Mouse (Mus musculus) cerebellum, postnatal 10 days (tissue): Measurements from ENCODE around the gene Lmo2.

Experiments
- DNase-seq, 2 experiments: peaks; one replicate each; pipeline ENCODE4 v3.0.0; 2021; ENCODE audit warnings: mixed read lengths in 2 of 2

Gene Lmo2

DNA sequence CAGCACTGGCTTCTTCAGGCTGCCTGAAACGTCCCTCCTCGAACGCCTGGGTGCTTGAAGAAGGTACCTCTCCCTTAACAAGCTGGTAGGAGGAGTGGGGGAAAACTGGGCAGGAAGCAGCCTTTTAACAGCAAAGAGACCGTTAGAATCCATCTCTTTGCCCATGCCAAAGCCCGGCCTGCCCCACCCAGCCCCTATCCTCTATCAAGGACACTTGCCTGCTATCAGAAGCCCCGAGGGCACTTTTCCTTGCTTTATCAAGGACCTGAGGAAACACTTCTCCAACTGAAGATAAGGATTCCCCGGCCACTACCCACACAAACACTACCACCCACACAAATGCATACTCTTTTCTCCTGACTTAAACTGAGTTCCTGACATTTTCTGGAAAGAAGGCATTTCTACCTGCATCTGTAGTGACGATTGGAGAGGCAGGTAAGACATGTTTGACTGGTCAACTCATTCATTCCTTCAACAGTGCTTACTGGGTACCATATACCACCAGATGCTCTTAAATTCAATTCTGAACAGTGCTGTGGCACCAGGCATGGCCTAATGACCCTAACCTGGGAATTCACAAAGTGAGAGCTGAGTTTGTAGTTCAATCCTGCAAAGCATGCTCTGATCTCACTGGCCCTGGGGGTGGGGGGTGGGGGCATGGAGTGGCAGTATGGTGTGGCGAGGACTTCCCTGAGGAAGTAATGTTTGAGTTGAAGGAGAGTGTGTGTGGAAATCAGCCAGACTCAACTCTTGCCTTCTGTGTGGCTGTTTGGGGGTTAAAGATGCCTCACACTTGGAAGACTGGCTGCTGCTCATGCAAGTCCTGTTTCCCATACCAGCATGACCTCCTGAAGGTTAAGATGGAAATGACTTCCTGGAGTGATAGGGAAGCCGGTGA, at the start of gene Lmo2:
TSS of gene Lmo2 (plus strand) at position 338 of the 898 bp plus-strand sequence.
- no peak for DNase-seq

DNA sequence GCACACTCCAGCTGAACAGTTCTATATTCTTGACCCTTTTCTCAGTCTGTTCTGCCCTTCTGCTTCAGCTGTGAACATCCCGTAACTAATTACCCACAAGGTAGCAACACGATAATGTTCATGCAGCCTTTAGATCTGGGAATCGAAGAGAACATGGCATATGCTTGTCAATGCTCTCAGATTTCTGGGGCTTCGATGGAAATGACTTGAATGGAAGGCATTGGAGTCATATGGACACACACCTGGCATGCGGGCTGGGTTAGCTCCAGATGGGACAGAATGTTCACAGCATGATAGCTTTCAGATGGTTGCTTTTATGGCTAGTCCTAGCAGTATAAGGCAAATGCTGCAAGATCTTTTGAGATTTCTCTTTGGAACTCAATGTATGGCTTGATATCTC, 47.2 kb upstream of the Lmo2 start:
- DNase-seq: peak; percentile 70 to 78

DNA sequence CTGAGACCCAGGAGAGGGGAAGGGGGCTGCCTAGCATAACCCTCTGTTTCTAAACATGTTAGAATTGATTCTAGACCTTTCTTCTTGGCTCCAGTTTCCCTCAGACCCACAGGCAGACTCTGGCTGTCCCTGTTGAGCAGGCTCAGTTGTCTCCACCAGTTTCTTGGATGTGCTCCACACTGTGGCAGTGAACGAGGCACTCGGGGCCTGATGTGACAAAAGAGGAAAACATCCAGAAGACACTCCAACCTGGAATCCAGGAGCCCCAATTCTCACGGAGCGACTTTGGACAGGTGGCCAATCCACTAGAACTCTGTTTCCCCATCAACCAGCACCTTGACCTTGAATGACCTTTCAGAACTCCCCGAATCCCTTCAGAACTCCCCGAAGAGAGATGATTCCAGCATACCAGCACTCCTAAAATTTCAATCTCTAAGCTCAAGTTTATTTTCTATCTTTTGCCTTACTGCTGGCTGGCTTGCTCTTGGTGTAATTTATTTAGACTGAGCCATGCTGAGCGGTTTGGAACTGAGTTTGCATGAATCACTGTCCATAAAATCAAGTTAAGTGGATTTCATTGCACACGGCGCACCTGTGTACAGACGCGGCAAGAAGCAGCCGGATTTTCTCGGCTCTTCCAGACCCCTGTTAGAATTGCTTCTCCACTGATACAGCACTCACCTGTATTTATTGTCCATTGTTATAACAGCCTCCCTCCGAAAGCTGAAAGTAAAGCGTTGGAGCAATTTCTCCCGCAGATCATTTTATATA, 45.1 kb upstream of the Lmo2 start:
- peak; percentile 54 to 61 for DNase-seq

DNA sequence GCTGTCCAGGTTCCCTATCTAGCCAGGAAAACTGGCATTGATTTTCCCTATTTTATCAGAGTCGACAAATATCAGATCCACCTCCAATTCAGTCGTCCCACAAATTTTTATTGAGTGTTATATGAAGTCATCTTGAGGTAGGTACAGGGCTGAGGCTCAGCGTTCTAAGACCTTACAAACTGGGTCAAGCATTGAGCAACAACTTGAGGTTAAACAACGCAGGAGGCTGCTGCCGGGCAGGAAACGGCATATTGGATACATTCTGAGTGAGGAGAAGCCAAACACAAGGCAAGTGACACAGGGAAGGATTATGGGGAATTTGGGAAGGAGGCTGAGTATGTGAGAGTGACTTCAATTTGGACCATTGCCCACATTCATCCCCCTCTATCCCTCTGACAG, 44.5 kb upstream of the Lmo2 start:
- peak; percentile 38 to 60 for DNase-seq

DNA sequence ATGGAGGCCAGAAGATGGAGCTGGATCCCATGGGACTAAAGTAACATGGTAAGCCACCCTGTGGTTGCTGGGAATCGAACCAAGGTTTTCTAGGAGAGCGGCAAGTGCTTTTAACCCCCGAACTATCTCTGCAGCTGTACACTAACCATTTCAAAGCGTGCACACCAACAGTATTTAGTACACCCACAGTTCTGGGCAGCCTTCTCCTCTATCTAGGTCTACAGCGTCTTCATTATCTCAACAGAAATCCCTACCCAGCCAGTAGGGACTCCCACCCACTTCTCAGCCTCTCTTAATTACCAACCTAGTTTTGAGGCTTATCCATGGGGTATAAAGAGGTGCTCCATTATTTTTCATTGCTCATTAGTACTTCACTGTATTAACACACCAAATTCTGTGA, 41.7 kb upstream of the Lmo2 start:
- no peak for DNase-seq

DNA sequence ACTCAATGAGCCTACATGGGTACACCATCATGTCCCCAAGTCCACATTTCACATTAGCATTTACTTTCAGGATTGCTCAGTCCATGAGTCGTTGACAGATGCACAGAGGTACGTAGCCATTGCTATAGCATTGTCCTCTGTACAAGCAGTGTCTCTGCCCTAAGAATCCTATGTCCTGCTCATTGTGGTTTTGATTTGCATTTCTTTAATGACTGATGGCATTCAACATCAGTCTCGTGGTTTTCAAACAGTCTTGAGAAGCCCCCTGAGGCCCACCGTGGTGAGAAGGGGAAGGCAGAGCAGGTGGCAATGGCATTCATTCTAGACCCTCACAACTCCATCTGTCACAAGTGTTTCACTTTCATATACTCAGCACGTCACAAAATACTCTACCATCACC, 40.4 kb upstream of the Lmo2 start:
- no peak for DNase-seq

DNA sequence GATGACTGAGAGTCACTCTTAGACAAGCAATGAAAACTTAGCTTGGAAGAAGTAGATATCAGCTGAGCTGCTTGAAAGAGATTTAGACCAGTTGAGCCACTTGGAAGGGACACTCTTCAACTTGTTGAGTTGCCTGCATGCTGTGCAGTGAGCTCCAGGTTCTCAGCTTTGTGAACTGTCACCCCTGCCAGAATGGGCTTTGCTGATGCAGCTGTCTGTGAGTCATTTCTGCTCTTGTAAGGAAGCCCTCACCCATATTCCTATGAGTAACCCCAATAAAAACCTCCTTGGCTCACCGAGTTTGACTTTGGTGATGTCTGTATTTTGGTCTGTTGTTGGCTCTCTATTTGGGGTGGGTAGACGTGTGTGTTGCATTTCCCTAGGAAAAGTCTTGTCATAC, 39.4 kb upstream of the Lmo2 start:
- no peak for DNase-seq

DNA sequence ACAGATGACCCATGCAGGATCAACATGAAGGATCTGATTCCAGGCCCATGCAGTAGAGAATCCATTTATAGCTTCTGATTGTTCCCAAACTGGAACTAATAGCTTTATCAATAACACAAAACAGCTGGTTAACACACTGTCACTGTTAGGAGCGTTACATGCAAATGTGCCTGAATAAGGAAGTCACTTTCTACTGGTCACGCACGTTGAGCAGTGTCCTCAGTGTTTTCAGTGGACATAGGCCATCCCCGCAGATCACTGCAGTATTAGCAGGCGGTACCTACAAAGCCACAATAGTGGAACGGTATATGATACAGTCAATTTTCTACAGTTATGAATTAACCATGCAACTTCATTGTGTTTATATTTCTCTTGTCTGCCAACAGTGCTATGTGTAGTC, 38.3 kb upstream of the Lmo2 start:
- no peak for DNase-seq

DNA sequence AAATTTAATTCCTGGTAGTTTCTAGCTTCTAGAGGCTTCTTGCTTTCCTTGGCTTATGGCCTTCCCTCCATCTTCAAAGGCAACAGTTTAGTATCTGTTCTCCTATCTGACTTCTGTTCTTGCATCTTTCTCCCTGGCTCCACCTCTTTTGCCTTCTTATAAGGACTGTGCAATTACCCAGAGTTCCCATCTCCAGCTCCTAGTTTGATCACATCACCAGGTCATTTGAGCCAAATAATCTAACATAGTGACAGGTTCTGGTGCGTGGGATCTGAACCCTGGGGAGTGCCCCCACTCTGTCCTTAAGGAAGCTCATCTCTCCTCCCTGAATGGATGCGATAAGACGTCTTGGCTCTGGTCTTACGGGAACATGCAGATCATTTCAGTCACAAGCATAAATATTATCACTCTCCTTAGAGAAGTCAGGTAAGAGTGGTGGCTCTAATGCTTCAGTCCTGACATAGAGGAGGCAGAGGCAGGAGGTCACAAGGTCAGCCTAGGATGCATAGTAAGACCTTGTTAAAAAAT, 31.1 kb upstream of the Lmo2 start:
- DNase-seq: no peak

DNA sequence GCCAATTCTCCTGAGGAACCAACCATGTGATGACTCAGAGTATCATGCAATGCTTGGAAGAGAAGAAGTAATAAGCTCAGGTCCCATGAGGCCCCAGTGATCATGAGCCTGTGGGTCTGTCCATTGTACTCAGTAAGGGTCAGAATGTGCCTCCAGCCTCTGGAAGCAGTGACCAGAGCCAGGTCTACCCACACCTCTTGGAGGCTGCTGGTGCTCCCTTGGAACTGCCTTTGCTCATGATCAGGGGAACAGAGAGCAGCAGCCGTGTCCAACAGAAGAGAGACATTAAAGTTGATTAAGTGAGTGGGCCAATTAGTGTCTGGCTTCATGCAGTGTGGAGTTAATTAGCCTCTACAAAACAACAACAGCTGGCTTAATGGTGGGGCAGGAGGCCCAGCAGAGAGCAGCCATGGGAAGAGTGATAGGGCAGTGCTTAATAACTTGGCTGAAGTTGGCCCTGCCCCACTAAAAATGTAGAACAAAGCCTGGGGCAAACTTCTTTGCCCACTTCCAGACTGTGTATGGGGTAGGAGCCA, 30.1 kb upstream of the Lmo2 start:
- DNase-seq: peak; percentile 40 to 51

DNA sequence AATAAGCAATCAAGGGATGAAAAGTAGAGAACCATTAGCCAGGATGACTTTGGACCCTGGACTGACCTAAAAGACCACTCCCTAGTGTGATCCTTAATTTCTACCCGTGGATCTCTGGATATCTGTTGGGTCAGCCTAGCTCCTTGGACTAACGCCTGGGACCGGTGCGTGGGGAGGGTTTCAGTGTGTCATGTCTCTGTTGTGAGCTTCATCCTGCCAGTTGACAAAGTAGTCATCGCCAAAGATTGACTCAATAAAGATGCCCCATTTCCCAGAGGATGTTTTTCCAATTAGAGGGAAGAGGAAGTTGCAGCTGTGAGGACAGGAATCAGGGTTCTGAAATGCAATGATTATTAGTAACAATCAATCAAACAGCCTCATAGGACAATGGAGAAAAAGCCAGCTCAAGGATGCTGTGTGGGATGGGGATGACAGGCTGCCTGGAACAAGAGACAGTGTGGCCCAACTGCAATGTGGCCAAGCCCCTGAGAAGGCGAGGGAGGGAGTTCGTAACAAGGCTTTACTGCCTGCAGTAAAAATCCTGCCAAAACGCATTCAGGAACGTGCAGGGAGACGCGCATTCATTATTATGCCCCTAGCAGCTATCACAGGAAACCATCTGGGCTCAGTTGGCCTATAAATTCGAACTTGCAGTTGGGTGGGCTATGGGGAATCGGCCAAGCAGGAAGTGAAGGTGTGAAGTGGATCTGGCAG, 27.3 kb upstream of the Lmo2 start:
- peak; percentile 56 to 67 for DNase-seq

DNA sequence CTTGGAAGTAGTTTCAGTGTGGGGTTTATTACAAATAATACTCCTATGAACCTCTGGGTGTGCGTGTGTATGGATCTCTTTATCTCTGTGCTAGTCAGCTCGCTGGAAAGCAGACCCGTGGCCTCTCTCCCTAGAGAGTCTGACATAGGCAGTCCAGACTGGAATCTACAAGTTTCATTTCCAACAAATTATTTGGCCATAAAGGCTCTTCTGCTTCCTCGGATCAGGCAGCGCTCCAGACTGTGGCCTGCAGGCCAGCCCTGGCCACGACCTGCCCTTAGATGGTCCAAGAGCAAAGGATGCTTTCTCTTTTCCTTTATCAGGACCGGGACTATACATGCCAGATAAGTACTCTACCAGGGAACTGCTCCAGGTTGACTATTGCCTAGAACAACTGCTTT, 26.3 kb upstream of the Lmo2 start:
- DNase-seq: peak; percentile 42 to 54

DNA sequence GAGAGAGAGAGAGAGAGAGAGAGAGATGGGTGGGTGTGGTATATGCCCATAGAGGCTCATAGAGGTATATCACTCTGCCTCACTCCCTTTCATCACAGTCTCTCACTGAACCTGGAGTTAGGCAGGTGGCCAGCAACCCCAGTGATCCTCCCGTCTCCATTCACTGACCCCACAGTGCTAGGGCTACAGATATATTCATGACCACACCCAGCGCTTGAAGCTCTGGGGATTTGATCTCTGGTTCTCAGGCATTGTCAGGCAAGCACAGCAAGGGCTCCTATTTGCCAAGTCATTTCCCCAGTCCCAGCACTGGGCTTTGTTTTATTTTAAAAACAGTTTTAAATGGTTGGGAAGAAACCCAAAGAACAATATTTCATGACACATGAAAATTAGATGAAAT, 25.8 kb upstream of the Lmo2 start:
- peak in 1 of 2 experiments; percentile 21 for DNase-seq

DNA sequence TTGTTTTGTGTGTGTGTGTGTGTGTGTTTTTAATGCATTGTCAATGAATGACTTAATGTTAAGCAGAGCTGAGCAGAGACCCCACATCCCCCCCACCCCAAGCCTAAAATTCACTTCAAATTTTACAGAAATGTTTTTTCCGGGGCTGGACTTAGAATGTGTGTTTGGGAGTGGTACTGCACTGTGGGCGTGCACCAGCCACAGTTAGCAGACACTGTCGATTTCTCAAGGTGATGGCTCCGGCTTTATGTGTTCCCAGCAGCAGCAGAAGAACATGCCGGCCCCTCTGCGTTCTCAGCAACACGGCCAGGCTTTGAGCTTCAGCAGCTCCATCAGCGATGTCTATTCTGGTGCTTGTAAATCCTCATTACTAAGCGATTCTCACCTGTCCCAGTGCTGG, 25.3 kb upstream of the Lmo2 start:
- no peak for DNase-seq

DNA sequence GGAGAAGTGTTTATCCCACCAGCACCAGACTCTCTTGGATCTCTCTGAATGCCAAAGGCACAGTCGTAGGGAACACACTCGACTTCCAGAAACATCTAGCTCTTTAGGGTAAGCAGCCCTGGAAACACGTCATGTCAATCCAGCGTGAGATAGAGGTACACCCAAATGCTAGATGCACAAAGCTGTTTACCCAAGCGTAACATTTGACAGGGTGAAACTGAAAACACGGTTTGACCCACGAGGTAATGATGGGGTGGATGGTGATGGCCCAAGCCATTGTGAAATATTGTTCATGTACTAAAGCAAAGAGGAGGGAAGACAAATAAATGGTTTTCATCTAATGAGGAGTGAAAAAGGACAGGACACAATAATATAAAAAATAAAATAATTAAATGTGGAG, 23.5 kb upstream of the Lmo2 start:
- DNase-seq: no peak

DNA sequence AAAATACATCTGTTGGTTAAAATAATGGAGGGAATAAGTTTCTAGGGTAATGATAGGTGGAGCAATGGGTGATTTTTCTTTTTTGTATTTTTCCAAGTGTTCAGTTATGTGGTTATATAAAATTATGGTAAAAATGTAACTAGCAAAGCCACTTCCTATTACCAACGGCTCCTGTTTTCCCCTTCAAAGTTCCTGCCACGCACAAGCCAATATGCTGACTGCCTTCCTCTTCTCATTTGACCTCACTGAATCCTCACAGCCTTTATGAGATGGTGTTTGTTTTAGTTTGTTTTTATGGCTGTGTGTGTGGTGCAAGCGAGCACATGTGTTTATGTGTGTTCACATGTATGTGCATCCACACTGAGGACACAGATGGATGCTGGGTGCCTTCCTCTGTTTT, 23.1 kb upstream of the Lmo2 start:
- DNase-seq: no peak

DNA sequence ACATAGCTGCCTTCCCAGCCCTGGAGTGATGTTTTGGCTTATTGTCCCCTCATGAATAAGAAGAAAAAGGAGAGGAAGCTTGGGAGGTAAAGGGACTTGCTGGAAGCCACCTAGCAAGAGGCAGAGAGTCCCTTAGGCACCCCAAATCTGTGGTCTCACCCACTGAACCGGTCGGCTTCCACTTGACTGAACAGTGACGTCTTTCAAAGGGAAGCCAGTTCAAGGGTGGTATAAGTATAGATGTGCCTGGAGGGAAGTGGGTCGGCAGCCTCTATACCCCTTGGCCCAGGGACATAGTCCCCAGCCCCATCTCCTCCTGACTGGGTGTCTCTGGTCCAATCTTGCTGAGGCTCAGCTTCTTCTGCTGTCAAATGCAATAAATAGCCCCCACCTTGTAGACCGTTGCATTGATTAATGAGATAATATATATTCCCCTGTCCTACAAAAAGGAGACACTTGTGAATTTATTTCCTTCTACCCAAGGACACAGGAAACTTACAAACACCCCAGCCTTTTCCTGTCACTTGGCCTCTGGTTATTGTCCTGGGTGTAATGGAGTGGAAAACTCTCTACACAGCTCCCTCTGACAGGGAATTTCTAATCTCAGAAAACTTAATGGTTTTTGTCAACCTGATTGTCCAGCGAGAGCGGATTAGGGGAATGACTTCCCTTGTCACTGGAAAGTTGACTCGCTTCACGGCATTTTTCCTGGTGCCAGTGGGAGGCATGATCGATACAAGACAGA, 21.9 kb upstream of the Lmo2 start:
- DNase-seq: no peak

DNA sequence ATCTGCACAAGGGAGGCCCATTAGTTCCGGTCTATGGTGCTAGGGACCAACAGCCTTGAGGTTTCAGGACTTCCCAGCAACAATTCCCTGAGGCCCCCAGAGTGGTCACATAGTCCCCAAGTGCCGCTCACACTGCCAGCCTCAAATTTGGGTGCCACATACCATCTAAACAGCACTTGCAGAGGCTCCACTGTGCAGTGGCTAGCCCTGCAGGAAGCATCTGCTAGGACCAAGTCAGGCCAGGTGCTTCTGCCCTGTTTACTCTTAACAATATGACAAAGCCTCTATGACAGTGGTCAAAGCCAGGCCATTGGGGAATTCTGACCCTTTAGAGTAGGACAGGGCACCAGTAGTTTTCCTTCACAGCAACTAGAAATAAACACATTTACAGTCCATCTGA, 21.1 kb upstream of the Lmo2 start:
- DNase-seq: no peak

DNA sequence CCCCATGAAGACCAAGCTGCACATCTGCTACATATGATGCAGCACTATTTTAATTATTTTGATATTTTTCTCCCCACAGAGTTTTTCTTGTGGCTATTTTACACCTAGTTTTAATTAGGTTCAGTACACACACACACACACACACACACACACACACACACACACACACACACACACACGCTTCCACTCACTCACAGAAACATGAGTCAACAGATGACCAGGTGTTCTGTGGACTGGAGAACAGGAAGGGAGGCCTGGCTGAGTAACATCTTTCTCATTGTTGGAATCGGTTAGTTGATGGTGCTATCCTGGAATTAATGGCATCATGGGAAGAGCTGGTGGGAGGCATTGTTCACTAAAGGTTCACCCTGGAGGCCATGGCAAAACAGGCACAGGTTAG, 20.1 kb upstream of the Lmo2 start:
- no peak for DNase-seq

DNA sequence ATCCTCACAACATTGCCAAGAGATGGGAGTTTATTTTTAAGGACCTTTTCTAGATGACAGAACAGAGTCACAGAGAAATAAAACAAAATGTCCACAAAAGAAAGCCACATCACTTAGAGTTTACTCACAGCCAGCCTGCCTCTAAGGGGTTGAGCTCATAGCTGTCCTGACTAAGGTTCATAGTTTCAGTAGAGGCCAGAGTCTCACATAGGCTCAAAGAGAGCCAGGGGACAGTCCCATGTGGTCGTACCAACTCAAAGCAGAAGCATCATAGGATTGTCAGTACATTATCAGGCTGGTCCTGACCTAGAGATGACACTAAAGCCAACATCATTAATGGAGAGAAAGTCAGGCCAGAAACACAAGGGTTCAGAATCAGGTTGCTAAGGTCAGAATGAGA, 19.2 kb upstream of the Lmo2 start:
- DNase-seq: no peak

DNA sequence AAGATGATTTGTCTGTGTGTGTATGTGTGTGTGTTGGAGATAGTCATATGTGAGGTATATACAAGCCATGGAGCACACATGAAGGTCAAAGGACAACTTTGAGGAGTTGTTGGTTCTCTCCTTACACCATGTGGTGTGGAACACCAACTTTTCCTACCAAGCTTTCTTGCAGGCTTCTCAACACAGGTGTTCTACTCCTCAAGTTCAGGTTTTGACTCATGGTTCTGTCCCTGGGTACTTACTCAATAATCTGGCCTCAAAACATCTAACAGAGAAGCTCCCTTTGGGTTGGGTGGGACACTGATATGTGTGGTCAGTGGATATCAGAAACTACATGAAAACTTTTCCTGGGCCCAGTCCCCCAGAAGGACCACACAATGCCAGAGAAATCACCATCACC, 18.8 kb upstream of the Lmo2 start:
- DNase-seq: no peak

DNA sequence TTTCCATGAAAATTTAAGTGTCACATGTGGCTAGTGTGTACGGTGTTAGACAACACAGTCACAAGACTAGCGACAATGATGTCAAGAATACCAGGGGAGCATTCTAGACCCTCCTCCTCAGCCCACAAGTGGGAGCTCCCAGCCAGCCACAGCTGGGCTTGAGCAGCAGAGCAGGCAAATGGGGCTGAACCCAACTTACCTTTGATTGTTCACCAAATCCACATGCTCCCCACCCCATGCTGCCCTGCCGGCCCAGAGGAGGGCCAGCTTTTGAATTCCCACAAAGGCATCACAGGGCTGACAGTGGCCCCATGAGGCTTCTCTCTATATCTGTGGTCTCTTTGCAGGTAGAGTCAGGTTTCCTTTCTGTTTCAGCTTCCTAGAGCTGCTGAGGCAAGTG, 16.7 kb upstream of the Lmo2 start:
- DNase-seq: no peak
